Mouse (Mus musculus): ENCODE results near the gene Rarb.

Rarb gene

DNA sequence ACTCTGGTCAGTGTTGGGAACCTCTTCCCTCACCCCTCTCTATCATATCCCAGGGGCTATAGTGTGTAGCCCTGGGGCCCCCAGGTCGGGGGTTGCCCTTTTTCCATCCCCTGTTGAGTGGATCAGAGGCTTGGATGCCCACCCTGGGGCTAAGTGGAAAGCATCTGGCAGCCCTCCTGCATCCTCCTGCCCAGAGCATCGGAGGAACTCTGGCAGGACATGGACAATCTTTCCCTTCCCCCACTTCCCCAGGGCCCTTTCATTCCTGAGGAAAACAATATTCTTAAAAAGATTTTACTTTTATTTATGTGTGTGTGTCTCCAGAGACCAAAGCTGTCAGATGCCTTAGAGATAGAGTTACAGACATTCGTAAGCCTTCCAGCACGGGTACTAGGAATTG, 281.5 kb downstream of the Rarb start:
- no peak for DNase-seq (ENCODE audit: extremely low spot score)

DNA sequence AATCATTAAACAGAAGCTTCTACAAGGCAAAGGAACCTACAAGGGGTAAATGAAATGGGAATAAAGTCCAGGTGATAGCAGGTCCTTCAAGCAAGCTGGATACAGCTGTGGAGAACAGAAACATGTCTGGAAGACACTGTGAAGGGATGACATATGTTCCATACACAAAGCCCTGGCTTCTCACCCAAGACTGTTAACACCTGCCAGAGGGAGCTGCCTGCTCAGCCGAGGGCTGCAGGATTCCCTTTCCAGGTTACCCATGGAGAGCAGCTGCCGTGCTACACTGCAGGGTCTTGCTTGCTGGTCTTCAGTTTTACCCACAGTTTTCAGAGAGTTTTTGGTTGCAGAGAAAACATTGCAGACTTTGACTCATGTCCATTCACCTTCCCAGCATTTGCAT, 290.3 kb downstream of the Rarb start:
- no peak for DNase-seq (ENCODE audit: extremely low spot score)

DNA sequence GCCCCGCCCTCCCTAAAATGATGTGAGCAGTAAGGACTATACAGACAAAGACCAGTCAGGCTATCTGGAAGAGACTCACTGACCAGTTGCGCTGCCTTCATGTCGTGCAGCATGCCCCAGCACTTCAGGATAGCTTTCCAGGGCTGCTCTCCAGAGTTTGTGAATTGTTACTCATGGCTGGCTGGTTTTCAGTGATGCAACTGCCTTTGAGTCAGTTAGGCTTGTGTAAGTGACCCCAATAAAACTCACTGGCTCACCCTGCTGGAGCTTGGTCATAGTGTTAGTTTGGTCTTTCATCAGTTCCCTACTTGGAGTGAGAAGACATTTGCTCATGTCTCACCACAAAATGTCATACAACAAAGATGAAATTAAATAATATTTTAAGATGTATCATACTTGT, 292.8 kb downstream of the Rarb start:
- DNase-seq (ENCODE audit: extremely low spot score), result no peak

DNA sequence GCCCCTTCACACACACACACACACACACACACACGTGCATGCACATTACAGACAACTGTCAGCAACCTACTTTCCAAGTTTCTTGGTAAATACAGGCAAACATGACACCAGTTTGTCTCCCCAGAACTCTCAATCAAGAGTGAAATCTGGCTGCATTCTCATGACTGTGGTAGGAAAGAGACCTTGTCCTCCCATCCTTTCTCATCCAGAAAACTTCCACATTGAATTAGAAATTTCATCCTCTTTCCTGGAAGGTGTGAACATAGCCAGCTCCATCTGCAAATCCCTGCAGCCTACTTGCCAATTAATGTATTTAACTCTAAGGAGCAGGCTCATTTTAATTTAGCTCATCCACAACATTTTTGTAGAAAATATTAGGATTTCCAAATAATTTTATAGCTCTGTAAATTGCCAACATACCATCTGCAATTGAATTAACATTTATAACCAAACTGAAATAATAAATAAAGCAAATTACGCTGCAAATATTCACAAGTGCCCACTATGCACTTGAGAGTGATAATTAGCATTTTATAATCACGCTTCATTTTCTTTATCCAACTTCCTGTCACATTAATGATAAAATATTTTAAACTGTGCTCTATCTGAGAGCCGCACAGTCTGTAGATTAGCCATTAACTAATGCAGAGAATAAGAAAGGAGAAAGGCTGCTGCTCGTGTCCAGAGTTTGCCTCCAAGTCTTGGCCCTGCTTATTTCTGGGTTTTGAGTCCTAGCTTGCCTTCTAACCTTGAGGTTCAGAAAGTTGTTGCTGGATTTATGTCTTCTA, 293.6 kb downstream of the Rarb start:
- no peak for DNase-seq (ENCODE audit: extremely low spot score)

DNA sequence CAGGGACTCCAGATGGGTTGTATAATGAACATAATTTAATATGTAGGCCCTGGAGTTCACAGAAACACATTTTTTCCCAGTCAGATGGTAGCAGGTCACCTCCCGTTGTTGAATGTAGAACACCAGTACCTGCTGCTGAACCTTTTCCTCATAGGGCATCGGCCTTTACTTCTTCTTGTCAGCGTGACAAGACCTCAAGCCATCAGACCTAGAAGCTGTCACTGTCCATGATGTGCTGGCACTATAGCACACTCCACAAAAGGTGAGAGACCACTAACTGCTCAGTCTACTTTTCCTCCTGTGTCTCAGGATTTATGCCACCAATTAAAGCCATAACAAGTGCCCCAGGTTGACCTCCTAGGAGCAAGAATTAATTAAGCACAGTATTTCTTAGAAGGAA, 296.1 kb downstream of the Rarb start:
- no peak for DNase-seq (ENCODE audit: extremely low spot score)

DNA sequence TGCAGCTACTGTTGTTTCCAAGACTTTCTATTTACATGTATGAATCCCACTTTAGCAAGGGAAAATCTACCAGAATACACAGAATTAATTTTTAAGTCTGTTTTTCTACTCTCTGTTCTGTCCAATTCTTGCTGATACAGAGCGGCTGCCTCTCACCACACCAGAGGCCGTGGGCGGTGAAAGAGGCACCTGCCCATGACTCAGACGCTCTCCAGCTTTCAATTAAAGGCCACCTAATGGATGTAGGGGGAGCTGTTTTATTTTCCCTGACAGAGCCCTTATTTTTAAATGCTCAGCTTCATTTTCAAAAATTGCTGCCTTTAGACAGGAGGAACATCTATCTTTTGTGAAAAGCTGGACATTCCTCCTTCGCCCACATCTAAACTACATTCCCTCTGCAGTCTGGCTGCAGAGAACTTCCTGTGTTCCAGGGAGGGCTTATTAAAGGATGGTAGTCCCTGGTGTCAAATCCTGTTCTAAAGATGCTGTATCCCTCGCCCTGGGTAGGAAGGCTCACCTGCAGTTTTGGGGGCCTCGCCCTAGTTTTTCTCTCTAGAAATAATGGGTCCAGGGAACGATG, 299.3 kb downstream of the Rarb start:
- no peak for DNase-seq (ENCODE audit: extremely low spot score)

DNA sequence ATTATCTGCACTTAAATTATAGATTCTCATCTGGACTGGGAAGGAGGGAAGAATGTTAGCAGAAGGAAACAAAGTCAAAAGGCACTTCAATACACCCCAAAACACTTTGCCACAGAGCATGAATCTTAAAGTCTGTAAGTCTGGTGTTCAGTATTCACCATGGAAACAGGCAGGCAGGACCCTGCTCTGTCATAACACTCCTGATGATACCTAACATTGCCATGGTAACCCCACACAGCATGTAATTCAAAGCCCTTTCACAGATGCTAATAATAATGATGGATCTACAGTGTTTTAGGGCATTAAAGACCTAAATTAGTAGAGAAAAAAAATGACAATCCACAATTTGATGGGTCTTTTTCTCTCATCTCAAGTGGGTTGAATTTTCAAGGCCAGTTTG, 301.0 kb downstream of the Rarb start:
- no peak for DNase-seq (ENCODE audit: extremely low spot score)

DNA sequence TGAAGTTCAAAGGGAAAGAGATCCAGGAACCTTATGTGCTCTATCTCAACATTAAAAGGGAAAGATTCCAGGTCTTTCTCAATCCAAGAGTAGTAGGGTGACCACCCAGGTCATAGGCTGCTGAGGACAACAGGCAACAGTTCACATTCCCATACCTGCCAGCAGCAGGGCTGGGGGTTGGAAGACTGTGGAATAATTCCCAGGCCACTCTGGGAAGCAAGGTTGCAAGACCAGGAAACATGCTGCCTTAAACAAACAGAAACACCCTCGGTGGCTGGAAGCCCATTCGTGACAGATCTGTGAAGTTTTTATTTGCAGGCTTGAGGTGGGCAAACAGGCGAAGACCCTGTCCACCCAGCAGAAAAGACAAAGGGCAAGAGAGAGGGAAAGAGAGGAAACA, 303.2 kb downstream of the Rarb start:
- no peak for DNase-seq (ENCODE audit: extremely low spot score)

DNA sequence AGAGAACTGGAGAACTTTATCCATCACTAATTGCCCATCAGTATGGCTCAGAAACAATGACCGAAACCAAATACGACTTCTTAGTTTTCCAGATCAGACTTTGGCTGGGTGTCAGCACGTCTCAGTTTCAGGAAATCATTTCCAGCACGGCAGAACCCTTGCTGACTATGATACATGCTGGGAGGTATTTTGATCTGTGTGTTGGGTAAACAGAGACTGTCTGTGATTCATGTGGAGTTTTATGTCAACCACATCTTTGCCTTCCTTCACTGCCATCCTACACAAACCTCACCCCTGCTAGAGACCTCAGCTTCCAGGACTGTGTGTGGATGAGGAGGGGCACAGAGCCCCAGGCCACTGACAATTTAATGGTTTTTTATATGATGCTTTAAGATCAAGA, 308.4 kb downstream of the Rarb start:
- DNase-seq (ENCODE audit: extremely low spot score), result no peak

DNA sequence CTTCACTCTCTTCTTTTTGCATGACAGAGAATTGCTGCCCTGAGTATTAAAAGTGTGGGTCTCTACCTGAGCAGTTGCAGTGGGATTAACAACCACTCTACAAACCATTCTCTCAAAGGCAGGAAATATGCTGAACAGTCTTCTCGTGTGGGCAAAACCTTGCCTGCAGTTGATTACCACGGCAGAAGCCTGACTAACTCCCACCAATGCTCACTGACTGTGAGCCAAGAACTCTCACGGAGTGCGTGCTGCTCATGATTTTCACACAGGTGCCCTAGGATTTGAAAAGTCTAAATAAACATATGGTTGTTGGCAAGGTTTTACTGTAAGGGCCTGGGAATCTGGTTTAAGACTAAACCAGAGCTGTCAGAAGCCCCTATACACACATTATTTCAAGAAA, 309.1 kb downstream of the Rarb start:
- DNase-seq (ENCODE audit: extremely low spot score), result no peak

DNA sequence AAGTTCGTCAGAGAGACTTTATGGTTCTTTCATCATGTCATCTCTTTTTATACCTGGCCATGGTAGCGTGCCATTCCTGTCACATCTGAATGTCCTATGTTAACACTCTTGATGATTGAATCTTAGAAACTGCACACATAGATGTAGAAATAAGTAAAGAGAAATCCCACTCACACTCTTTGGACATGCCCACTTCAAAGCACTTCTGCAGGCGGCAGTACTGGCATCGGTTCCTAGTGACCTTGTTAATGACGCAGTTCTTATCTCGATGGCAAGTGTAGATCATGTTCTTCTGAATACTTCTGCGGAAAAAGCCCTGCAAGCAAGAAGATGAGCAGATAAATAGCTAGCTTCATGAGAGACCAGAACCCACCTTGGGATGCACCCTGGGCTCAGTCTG, 310.2 kb downstream of the Rarb start:
- DNase-seq (ENCODE audit: extremely low spot score), result no peak

DNA sequence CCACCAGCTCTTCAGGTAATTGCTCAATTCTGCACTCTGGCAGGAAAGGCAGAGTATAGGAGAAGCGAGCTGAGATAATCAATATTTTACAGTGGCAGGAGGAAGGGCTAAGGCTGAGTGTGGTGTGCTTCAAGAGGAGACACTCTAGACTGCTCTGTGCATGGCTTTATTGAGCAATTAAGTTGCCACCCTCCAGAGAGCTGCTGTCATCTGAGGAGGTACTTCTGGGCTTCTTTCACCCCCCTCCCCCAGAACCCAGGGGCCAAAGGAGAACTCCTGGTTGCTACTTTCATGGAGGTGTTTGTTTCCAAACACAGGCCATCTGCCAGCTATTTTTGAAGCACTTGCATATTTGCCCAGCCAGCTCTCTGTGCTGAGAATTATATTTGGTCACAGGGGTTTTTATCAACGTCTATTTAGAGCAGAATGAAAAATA, 321.7 kb downstream of the Rarb start:
- no peak for DNase-seq (ENCODE audit: extremely low spot score)

DNA sequence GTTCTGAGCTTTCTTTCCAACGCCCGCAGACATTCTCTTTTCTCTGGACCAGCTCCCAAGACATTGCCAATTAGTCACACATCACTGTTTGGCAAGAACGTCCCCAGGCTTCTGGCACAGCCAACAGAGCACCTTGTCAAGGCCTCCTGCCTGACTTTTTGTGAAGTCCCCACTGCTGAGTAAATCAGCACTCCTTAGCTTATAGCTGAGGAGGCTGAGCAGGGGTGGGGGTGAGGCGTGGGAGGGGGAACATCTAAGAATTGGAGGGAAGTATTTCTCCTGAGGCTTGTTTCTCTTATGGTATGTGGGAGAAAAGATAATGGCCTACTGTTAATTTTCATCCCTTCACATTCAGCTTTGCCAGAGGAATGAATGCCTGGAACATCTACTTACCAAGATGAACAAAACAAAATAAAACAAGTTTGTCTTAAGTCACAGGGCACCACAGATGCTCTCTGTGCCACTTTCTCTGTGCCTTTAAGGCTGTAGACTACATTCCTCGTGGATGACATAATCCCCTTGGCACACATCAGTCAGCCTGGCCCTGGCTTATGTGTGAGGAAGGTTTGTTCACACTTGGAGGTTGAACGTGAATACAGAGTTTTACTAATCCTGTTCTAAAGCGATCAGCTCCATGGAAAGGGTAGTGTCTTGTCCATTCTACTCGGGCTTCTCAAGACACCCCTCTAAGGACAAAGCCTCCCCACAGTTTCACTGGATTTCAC, 335.1 kb downstream of the Rarb start:
- DNase-seq (ENCODE audit: extremely low spot score), result no peak

DNA sequence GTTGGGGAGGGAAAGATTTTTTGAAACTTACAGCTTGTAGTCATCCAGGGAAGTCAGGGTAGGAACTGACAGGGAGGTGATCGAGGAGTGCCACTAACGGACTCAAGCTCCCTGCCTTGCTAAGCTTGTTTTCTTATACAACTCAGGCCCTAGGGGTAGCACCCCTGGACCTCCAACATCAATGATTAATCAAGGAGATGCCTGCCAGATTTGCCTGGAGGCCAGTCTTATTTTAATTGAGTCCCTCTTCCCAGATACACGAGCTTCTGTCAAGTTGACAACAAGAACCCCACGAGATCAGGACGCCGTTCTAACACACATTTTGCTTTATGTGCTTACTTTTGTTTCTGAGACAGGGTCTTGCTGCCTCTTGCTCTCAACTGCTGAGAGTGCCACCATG, 338.3 kb downstream of the Rarb start:
- DNase-seq (ENCODE audit: extremely low spot score), result no peak

DNA sequence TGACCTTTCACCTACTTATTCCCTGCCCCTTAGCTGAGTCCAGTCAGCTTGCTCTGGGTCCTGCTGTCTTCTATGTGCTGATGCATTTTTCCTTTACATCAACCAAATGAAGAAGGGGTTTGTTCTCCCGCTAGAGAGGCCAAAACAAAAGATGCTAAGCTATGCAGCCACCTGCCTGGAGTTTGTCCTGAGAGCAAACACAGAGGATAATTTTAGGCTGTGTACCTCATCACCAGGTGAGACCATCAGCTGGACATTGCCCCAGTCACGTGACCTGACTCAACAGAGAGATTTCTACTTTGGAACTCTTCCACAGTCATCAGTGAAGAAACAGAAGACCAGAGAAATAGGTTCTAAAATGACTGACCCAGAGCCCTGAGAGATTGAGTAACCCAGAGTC, 339.4 kb downstream of the Rarb start:
- no peak for DNase-seq (ENCODE audit: extremely low spot score)

DNA sequence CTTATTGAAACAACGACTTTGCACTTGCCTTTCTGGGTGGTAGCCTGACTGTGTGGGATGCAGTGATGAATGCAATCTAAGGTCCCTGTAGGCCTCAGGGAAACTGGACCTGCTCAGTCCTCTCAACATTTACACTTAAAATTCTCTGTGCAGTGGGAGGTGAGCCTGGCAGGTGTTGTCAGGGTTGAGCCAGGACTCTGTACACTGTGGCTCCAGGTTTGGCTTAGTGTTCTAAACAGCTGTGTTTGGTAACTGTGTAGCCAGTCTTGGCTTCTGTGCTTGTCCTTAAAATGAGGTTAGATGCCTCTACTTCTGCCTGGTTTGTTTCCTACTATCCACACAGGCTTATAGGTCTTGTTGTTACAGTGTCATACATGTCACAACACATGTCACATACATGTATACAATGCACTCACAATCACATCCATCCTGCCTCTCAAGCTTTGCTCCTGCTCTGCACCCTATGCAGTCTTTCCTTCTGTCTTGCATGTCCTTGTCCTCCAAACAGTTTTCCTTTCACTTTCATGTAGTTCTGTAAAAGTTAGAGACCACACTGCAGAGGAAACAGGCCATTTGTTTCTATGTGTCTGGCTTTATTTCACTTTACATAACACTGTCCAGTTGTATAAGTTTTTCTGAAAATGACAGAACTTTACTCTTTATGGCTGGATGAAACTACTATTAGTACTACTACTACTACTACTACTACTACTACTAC, 340.2 kb downstream of the Rarb start:
- DNase-seq (ENCODE audit: extremely low spot score), result no peak

DNA sequence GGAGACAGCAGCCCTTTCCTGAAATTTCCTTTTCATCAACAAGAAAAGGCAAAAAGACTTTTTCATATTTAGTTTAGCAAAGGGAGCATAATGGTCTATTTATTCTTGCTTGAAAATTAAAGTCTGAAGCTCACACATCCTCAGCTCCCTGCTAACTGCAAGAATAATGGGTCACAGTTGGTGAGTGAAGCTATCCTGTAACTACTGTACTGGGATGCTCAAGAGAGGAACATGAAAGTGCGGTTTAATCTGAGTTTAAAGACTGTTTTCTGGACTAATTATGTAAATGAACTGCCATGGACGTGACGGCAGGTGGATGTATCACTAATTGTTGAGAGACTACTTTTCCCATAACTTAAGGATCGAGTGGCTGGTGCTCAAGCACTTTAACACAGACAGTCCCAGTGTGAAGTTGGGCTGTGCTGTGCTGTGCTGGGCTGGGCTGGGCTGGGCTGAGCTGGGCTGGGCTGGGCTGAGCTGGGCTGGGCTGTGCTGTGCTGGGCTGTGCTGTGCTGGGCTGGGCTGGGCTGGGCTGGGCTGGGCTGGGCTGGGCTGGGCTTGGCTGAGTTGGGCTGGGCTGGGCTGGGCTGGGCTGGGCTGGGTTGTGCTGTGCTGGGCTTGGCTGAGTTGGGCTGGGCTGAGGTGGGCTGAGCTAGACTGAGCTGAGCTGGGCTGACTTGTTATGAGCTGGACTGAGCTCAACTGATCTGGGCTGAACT, 370.5 kb downstream of the Rarb start:
- DNase-seq (ENCODE audit: extremely low spot score), result peak; percentile 56

DNA sequence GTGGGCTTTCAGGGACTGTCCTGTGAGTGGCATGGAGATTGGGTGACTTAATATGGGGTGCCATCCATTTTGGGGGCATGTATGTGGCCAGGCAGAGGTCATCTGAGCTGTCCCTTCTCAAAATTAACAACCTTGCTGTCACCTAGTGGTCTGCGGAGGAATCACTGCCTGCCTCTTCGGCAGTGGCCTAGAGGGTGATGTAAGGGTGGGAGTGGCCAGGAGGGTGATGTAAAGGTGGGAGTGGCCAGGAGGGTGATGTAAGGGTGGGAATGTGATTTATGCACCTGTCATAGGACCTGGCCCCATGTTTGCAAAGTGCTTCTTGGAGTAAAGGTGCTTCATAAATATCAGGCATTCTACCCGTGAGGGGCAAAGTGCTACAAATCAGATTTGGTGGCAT, 371.4 kb downstream of the Rarb start:
- peak; percentile 46 for DNase-seq (ENCODE audit: extremely low spot score)

DNA sequence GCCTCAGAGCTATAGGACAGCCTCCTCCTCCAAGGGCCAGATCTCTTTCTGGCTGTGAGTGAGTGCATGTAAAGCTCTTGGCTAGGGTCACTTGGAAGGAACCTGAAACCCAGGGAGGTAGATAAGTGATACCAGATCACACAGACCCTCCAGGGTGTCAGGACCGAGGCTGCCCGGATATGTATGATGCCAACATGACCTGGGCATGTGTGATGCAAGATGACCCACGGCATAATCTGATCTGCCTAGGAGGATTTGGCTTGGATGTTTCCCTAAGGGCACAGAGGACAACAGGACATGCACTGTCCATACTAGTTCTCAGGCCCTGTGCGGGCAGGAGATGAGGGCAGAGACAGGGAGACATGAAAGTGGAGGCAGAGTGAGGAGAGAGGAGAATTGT, 374.1 kb downstream of the Rarb start:
- no peak for DNase-seq (ENCODE audit: extremely low spot score)

DNA sequence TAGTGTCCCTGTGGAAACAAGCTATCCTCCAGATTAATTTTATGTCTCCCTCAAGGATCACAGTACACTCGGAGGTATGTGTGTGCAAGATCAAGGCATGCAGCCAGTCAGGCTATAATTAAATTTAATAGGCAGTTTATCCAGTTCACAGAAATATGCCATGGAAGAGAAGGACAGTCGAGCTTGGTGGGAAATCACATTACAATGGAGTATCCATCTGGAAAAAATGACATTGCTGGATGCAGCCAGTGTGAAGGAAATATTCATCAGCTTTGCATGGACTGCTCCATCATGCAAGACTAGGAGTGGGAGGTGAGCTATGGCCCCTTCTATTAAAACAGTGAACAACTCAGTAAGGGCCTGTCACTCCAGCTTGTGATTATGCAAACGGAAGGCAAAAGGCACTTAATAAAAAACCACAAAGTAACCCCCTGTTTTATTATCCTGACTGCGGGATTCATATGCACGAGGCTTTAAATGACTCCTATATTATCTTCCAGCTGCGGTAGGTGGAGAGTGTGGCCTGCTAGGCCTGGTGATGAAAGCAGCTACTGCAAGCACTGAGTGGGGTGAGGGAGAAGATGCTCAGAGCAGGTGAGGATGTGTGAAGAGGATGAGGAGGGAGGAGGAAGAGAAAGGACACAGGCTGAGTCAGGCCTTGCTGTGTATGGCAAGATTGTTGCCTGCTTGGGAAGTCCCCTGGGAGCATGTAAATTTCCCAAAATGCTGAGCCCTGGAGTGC, 379.4 kb downstream of the Rarb start:
- no peak for DNase-seq (ENCODE audit: extremely low spot score)

DNA sequence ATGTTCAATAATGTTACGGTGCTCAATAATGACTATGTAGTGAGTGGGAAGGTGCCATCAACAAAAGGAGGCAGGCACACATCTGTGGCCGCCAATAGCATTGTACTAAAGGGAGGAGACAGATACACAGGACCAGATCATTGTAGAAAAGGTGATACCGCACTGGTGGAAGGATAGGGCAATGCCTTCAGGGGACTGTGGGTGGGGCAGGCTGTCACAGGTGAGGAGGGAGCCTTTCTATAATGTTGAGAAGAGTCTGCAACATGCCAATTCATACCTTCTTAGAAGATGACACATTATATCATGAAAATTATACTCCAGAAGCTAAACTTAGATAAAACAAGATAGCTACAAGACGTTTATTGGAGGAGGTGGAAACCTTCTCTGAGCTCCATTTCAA, 381.6 kb downstream of the Rarb start:
- no peak for DNase-seq (ENCODE audit: extremely low spot score)

All from embryo, embryonic 9.5 days (tissue).